Mouse (Mus musculus): ENCODE measurements around the gene Myf5.

DNA sequence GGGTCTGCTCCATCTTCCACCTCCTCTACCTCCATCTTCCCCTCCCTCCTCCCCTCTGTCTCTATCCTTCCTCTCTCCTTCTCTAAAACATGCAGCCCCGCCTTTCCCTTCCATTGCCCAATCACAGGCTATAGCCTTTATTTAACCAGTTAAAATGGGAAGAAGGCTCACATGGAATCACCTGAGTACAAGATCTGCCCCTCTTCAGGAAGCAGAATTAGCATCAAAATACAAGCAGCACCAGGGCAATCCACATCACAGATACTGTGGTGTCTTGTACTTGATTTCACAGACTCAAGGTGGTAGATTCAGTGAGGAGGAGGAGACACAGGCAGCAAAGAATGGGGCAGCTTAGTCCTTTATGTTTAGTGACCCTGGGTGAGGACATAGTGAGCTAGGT lies 42.8 kb upstream of the Myf5 start:
- TF ChIP-seq CTCF (conservative IDR thresholded peaks at IDR 0.05; ENCODE audit: insufficient read depth, insufficient read length, low read depth, low read length) (no peak), POLR2A (IDR thresholded peaks at IDR 0.05; ENCODE audit: low read depth, low read length) (no peak)
